Mouse (Mus musculus) CH12.LX (cell line): ENCODE data around the gene Pitx3. TPM values are rescaled to one million over a fixed set of nuclear protein-coding genes. Genes with fewer than 3 reads are reported as not detected.

ENCODE experiments used
- DNase-seq: peaks from one replicate; pipeline ENCODE4 v3.0.0-alpha.2; 2013; ENCODE audit errors: extremely low read depth
- H3K27ac ChIP-seq: 2 replicates; pipeline ENCODE4 v1.5.1; 2012; ENCODE audit warnings: low read depth, mild to moderate bottlenecking, control low read depth, moderate library complexity; ENCODE audit not compliant: insufficient read depth
- H3K27me3 ChIP-seq: replicated peaks from 2 replicates; pipeline ENCODE3; 2012; ENCODE audit warnings: inconsistent platforms
- H3K36me3 ChIP-seq, 2 experiments: replicated peaks in 1 of 2; 2 replicates each; pipeline versions ENCODE3 to v1.6.1; 2012; ENCODE audit warnings: inconsistent platforms in 1 of 2, low read length in 1 of 2, mild to moderate bottlenecking in 1 of 2, mixed read lengths in 1 of 2, moderate library complexity in 1 of 2; ENCODE audit not compliant: control insufficient read depth in 1 of 2, insufficient read depth in 1 of 2
- H3K4me1 ChIP-seq, 2 experiments: 2 replicates each; pipeline ENCODE4 v1.6.1; 2012; ENCODE audit warnings: inconsistent platforms in 1 of 2, moderate library complexity in 1 of 2; ENCODE audit not compliant: insufficient read depth in 2 of 2, control insufficient read depth in 1 of 2
- H3K4me2 ChIP-seq: 2 replicates; pipeline ENCODE4 v1.6.1; 2012; ENCODE audit warnings: low read depth, mild to moderate bottlenecking, control low read depth; ENCODE audit not compliant: poor library complexity, insufficient read depth, severe bottlenecking
- H3K4me3 ChIP-seq, 3 experiments: fragments of 150-350 bp in 1 of 3; sonication (generic) in 1 of 3; replicated peaks in 1 of 3; 2 replicates each; pipeline versions ENCODE3 to v1.5.1; 2011 to 2012; ENCODE audit warnings: low read depth in 2 of 3, low read length in 2 of 3, mild to moderate bottlenecking in 2 of 3, moderate library complexity in 2 of 3, control low read depth in 1 of 3, improper control_type of control experiment in 1 of 3, inconsistent platforms in 1 of 3, mixed read lengths in 1 of 3; ENCODE audit not compliant: poor library complexity in 1 of 3
- H3K79me2 ChIP-seq: replicated peaks from 2 replicates; pipeline ENCODE4 v1.6.1; 2012; ENCODE audit warnings: mild to moderate bottlenecking, moderate library complexity; ENCODE audit not compliant: control insufficient read depth, poor library complexity, insufficient read depth, severe bottlenecking; ENCODE audit errors: extremely low read depth
- H3K9ac ChIP-seq: 2 replicates; pipeline ENCODE4 v1.6.1; 2012; ENCODE audit warnings: low read depth, mild to moderate bottlenecking, control low read depth, moderate library complexity; ENCODE audit not compliant: insufficient read depth
- H3K9me3 ChIP-seq: replicated peaks from 2 replicates; pipeline ENCODE3; 2012; ENCODE audit warnings: low read length, inconsistent platforms, mixed read lengths
- BHLHE40 ChIP-seq: IDR thresholded peaks from 2 replicates; pipeline ENCODE4 v1.6.1; 2011; ENCODE audit warnings: mild to moderate bottlenecking, low read depth, low read length, improper control_type of control experiment
- CHD2 ChIP-seq: IDR thresholded peaks from 2 replicates; pipeline ENCODE4 v1.6.1; 2011; ENCODE audit warnings: low read length, improper control_type of control experiment
- E2F4 ChIP-seq: IDR thresholded peaks from 2 replicates; pipeline ENCODE4 v1.6.1; 2011; ENCODE audit warnings: low read depth, low read length, improper control_type of control experiment; ENCODE audit not compliant: insufficient replicate concordance
- ELF1 ChIP-seq: IDR thresholded peaks from 2 replicates; pipeline ENCODE4 v1.6.1; 2014; ENCODE audit warnings: low read depth, mild to moderate bottlenecking, inconsistent platforms, low read length, improper control_type of control experiment
- EP300 ChIP-seq: IDR thresholded peaks from 2 replicates; pipeline ENCODE4 v1.6.1; 2011; ENCODE audit warnings: low read length, improper control_type of control experiment
- ETS1 ChIP-seq: conservative IDR thresholded peaks from 2 replicates; pipeline ENCODE4 v1.6.1; 2012; ENCODE audit warnings: low read depth, mild to moderate bottlenecking, inconsistent platforms, low read length, improper control_type of control experiment, moderate library complexity
- HCFC1 ChIP-seq: IDR thresholded peaks from 2 replicates; pipeline ENCODE4 v1.6.1; 2012; ENCODE audit warnings: low read depth, mild to moderate bottlenecking, inconsistent platforms, low read length, improper control_type of control experiment
- IRF4 ChIP-seq: IDR thresholded peaks from 2 replicates; pipeline ENCODE4 v1.6.1; 2014; ENCODE audit warnings: low read depth, mild to moderate bottlenecking, inconsistent platforms, low read length, improper control_type of control experiment
- JUND ChIP-seq: conservative IDR thresholded peaks from 2 replicates; pipeline ENCODE4 v1.6.1; 2011; ENCODE audit warnings: low read depth, low read length, improper control_type of control experiment
- KAT2A ChIP-seq: IDR thresholded peaks from 2 replicates; pipeline ENCODE4 v1.6.1; 2012; ENCODE audit warnings: low read length, improper control_type of control experiment, inconsistent platforms; ENCODE audit not compliant: insufficient replicate concordance
- MAX ChIP-seq: IDR thresholded peaks from 2 replicates; pipeline ENCODE4 v1.6.1; 2011; ENCODE audit warnings: low read length, improper control_type of control experiment
- MAZ ChIP-seq: IDR thresholded peaks from 2 replicates; pipeline ENCODE4 v1.6.1; 2012; ENCODE audit warnings: low read depth, mild to moderate bottlenecking, inconsistent platforms, low read length, improper control_type of control experiment, moderate library complexity
- MEF2A ChIP-seq: IDR thresholded peaks from 2 replicates; pipeline ENCODE4 v1.6.1; 2014; ENCODE audit warnings: low read depth, mild to moderate bottlenecking, inconsistent platforms, low read length, improper control_type of control experiment, borderline replicate concordance
- MXI1 ChIP-seq: IDR thresholded peaks from 2 replicates; pipeline ENCODE4 v1.6.1; 2011; ENCODE audit warnings: mild to moderate bottlenecking, low read depth, low read length, improper control_type of control experiment
- NELFE ChIP-seq: IDR thresholded peaks from 2 replicates; pipeline ENCODE4 v1.6.1; 2011; ENCODE audit warnings: low read depth, low read length, improper control_type of control experiment
- POLR2A ChIP-seq: IDR thresholded peaks from 2 replicates; pipeline ENCODE4 v1.6.1; 2011; ENCODE audit warnings: low read depth, mild to moderate bottlenecking, improper control_type of control experiment, low read length
- POLR2AphosphoS2 ChIP-seq: IDR thresholded peaks from 2 replicates; pipeline ENCODE4 v1.6.1; 2011; ENCODE audit warnings: low read depth, low read length, improper control_type of control experiment
- SMC3 ChIP-seq: IDR thresholded peaks from 2 replicates; pipeline ENCODE4 v1.6.1; 2011; ENCODE audit warnings: low read depth, low read length, improper control_type of control experiment
- TCF12 ChIP-seq: IDR thresholded peaks from 2 replicates; pipeline ENCODE4 v1.6.1; 2014; ENCODE audit warnings: low read depth, mild to moderate bottlenecking, inconsistent platforms, low read length, improper control_type of control experiment
- USF2 ChIP-seq: conservative IDR thresholded peaks from 2 replicates; pipeline ENCODE4 v1.6.1; 2011; ENCODE audit warnings: low read depth, low read length, improper control_type of control experiment
- ZC3H11A ChIP-seq: IDR thresholded peaks from 2 replicates; pipeline ENCODE4 v1.6.1; 2012; ENCODE audit warnings: low read depth, mild to moderate bottlenecking, inconsistent platforms, low read length, improper control_type of control experiment
- ZKSCAN1 ChIP-seq: IDR thresholded peaks from 2 replicates; pipeline ENCODE4 v1.6.1; 2012; ENCODE audit warnings: low read depth, inconsistent platforms, low read length, improper control_type of control experiment, borderline replicate concordance
- ZMIZ1 ChIP-seq: IDR thresholded peaks from 2 replicates; pipeline ENCODE4 v1.6.1; 2012; ENCODE audit warnings: low read depth, mild to moderate bottlenecking, inconsistent platforms, low read length, improper control_type of control experiment
- ZNF384 ChIP-seq: IDR thresholded peaks from 2 replicates; pipeline ENCODE4 v1.6.1; 2012; ENCODE audit warnings: low read depth, low read length, improper control_type of control experiment, inconsistent platforms
- dilution Hi-C: fragments of 300-500 bp; cut with MboI; formaldehyde crosslinking; loops from 2 replicates; pipeline ENCODE4 v1.14.3; 2020; ENCODE audit warnings: low sequenced_read_pairs; ENCODE audit not compliant: extremely low pct_unique_long_range_greater_than_20kb, extremely low pct_ligation_motif_present
- in situ Hi-C: fragments of 300-500 bp; cut with MboI; formaldehyde crosslinking; loops from 3 replicates; pipeline ENCODE4 v1.14.3; 2019; ENCODE audit warnings: low sequenced_read_pairs, low pct_ligation_motif_present, low pct_unique_long_range_greater_than_20kb, mixed read lengths
- polyA plus RNA-seq: library from polyadenylated mRNA; unstranded; fragments of >175 nt; gene quantifications from 2 replicates; pipeline ENCODE4 v1.2.1, GENCODE M21; 2012; ENCODE audit warnings: low read depth; ENCODE audit not compliant: insufficient read length
- total RNA-seq, 2 experiments: library from RNA; depleted of rRNA; stranded (reverse); fragments of 300-350 nt in 1 of 2; fragments of >200 nt in 1 of 2; gene quantifications; 2 replicates each; pipeline ENCODE4 v1.2.3; 2012 to 2014

Gene Pitx3
- total and polyA plus RNA-seq, 3 experiments = not detected

GRCm38 (mm10) chr19:46141091-46141490, 7.0 kb downstream of the Pitx3 start:
- Histone ChIP-seq H3K79me2 (no peaks in the 10 kb centered on the region), H3K9ac (no peak overlapping the region), H3K4me3 (no peak overlapping the region), H3K4me2 (no peak overlapping the region), H3K4me1 (peaks cover 0 to 15% of the 10 kb centered on the region in 2 experiments; a peak in 2 of 4 replicates), H3K27me3 (peaks cover 95% of the 10 kb centered on the region), H3K27ac (no peak overlapping the region), H3K36me3 (no peaks in the 10 kb centered on the region), H3K9me3 (no peaks in the 10 kb centered on the region)
- in situ Hi-C loops = no loop called here
- TF ChIP-seq ZMIZ1 (no peak), E2F4 (no peak), BHLHE40 (no peak), CHD2 (no peak), JUND (no peak), ZNF384 (no peak), ZKSCAN1 (no peak), EP300 (no peak), MAZ (no peak), MXI1 (no peak), POLR2A (no peak), KAT2A (no peak), ZC3H11A (no peak), ELF1 (no peak)
- dilution Hi-C loops = no loop called here
- DNase-seq = no peak

GRCm38 (mm10) chr19:46140324-46140723, 7.8 kb downstream of the Pitx3 start:
- Histone ChIP-seq H3K4me1 (peaks cover 0 to 23% of the 10 kb centered on the region in 2 experiments; a peak in 2 of 4 replicates), H3K4me2 (no peak overlapping the region), H3K36me3 (no peaks in the 10 kb centered on the region), H3K79me2 (no peaks in the 10 kb centered on the region), H3K27me3 (peaks cover 95% of the 10 kb centered on the region), H3K9ac (no peak overlapping the region)
- dilution Hi-C loops = no loop called here
- TF ChIP-seq TCF12 (no peak), POLR2AphosphoS2 (no peak), ETS1 (no peak), USF2 (no peak), E2F4 (no peak), MAX (no peak), SMC3 (no peak), MEF2A (no peak), HCFC1 (no peak), NELFE (no peak), IRF4 (no peak), EP300 (no peak), ZNF384 (no peak), POLR2A (no peak), ELF1 (no peak)
- TF ChIP-seq, all 38 proteins: peak for 0
- in situ Hi-C loops = no loop called here
- no peaks in the 10 kb centered on the region for H3K9me3 ChIP-seq
- DNase-seq = no peak
- no peak overlapping the region for H3K27ac ChIP-seq
- H3K4me3 ChIP-seq = no peak overlapping the region
